ENCODE assay signal across 13 mouse cellular contexts in the genomic region with DNA sequence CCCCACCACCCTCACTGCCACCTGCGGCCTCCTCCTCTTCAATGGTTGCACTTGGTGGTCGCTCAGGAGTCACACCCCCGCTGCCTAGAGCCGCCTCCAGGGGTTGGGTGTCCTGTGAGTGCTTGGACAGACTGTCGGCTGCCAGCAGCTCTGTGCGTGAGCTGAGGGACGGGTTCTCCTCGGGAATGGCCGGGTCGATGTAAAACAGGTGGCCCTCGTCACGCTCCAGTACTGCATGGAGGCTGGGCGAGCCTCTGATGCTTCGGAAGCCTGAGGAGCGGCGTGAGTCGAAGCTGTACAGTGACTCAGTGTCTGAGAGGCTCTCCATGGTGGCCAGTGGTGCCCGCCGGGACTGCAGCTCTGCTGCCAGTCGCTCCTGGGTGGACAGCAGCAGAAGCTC. TPM values are rescaled to one million over a fixed set of nuclear protein-coding genes. Genes with fewer than 3 reads are reported as not detected.
A peak's percentile ranks its signal among the peaks of the same experiment; 100 is the strongest.
DNase-seq lines count a peak whose midpoint lies in the region; ATAC-seq lines count a peak whose summit lies in the region.
"Had no signal": no experiment of that assay in that cellular context is flagged by ENCODE, and none has a peak within 500 bp of the region (broad histone marks: within the 10 kb centered on the region; RNA-seq: fewer than 3 reads in every experiment).

No protein-coding gene starts in this region.

- peaks cover 25% of the 10 kb centered on the region for H3K4me1 ChIP-seq in kidney, embryonic 15.5 days
- H3K4me1 ChIP-seq in embryonic facial prominence, embryonic 14.5 days (ENCODE audit: control insufficient read depth, insufficient read depth, low read length) = no peaks in the 10 kb centered on the region
- no peaks in the 10 kb centered on the region for H3K4me1 ChIP-seq in hindbrain, embryonic 16.5 days (ENCODE audit: control insufficient read depth, insufficient read depth, low read depth, low read length)
- H3K4me1 ChIP-seq: hindbrain, embryonic 15.5 days had no signal

- peak; percentile 84 for ATAC-seq in kidney, embryonic 15.5 days (replicated peaks; ENCODE audit: low FRiP score)
- ATAC-seq in embryonic facial prominence, embryonic 14.5 days (ENCODE audit: low read depth) = peak; percentile 23; the same call in 1 of the 2 replicates
- ATAC-seq in hindbrain, embryonic 16.5 days = no peak

- no peak for DNase-seq in kidney, adult 9 months
- DNase-seq in embryo, embryonic 10.5 days (ENCODE audit: low spot score) = peak; percentile 43
- DNase-seq in embryonic facial prominence, embryonic 14.5 days (ENCODE audit: low spot score) = no peak
- DNase-seq in lung, postnatal 14 days = peak; percentile 24
- DNase-seq in cerebellum, postnatal 25 days = no peak
- DNase-seq: cerebellum, adult 8-10 months; layer of hippocampus, postnatal 36 days; thymus, postnatal 25 days had no signal

- no peaks in the 10 kb centered on the region for H3K36me3 ChIP-seq in kidney, embryonic 15.5 days
- 0 out of 2 replicates have a peak, but pooled peaks cover 3% of the 10 kb centered on the region for H3K36me3 ChIP-seq in embryonic facial prominence, embryonic 14.5 days (ENCODE audit: control insufficient read depth, insufficient read depth, low read length)
- peaks cover 17% of the 10 kb centered on the region for H3K36me3 ChIP-seq in hindbrain, embryonic 16.5 days (ENCODE audit: control insufficient read depth, insufficient read depth, low read length)

- H3K4me2 ChIP-seq in kidney, embryonic 15.5 days = peak overlapping the region; percentile 33
- no peak overlapping the region for H3K4me2 ChIP-seq in embryonic facial prominence, embryonic 14.5 days (ENCODE audit: low read depth, low read length)
- no peak overlapping the region for H3K4me2 ChIP-seq in hindbrain, embryonic 16.5 days (ENCODE audit: low read length)
- H3K4me2 ChIP-seq: hindbrain, embryonic 15.5 days; liver, embryonic 11.5 days; midbrain, embryonic 12.5 days had no signal

- WGBS in kidney, embryonic 15.5 days = 20% methylated on average over 20 of the region's 20 CpGs
- 42% methylated on average over 19 of the region's 20 CpGs for WGBS in embryonic facial prominence, embryonic 14.5 days
- WGBS in hindbrain, embryonic 16.5 days = 60% methylated on average over 20 of the region's 20 CpGs

- no peak overlapping the region for H3K4me3 ChIP-seq in kidney, embryonic 15.5 days (replicated peaks)
- H3K4me3 ChIP-seq in embryonic facial prominence, embryonic 14.5 days (ENCODE audit: low read depth, low read length) = no peak overlapping the region
- H3K4me3 ChIP-seq in hindbrain, embryonic 16.5 days (ENCODE audit: low read length) = no peak overlapping the region
- H3K4me3 ChIP-seq: hindbrain, embryonic 15.5 days; midbrain, embryonic 12.5 days had no signal

- peak overlapping the region; percentile 62 for H3K27ac ChIP-seq in kidney, embryonic 15.5 days
- no peak overlapping the region for H3K27ac ChIP-seq in embryonic facial prominence, embryonic 14.5 days (replicated peaks; ENCODE audit: low read depth, low read length)
- no peak overlapping the region for H3K27ac ChIP-seq in hindbrain, embryonic 16.5 days (ENCODE audit: low read depth, low read length)
- H3K27ac ChIP-seq: hindbrain, embryonic 15.5 days; midbrain, embryonic 12.5 days had no signal

- no peaks in the 10 kb centered on the region for H3K9me3 ChIP-seq in kidney, embryonic 15.5 days (replicated peaks)
- no peaks in the 10 kb centered on the region for H3K9me3 ChIP-seq in embryonic facial prominence, embryonic 14.5 days (ENCODE audit: control insufficient read depth, low read length)
- H3K9me3 ChIP-seq in hindbrain, embryonic 16.5 days (ENCODE audit: control insufficient read depth, low read length) = no peaks in the 10 kb centered on the region
- H3K9me3 ChIP-seq: hindbrain, embryonic 15.5 days; midbrain, embryonic 12.5 days had no signal

- H3K27me3 ChIP-seq in kidney, embryonic 15.5 days = no peaks in the 10 kb centered on the region
- no peaks in the 10 kb centered on the region for H3K27me3 ChIP-seq in embryonic facial prominence, embryonic 14.5 days (replicated peaks; ENCODE audit: control insufficient read depth, insufficient read depth, low read length)
- H3K27me3 ChIP-seq in hindbrain, embryonic 16.5 days (replicated peaks; ENCODE audit: control insufficient read depth, insufficient read depth, low read length) = no peaks in the 10 kb centered on the region

- H3K9ac ChIP-seq in kidney, embryonic 15.5 days = no peak overlapping the region
- H3K9ac ChIP-seq in embryonic facial prominence, embryonic 14.5 days (ENCODE audit: low read depth, low read length) = no peak overlapping the region
- no peak overlapping the region for H3K9ac ChIP-seq in hindbrain, embryonic 16.5 days (ENCODE audit: low read depth, low read length)
- H3K9ac ChIP-seq: hindbrain, embryonic 15.5 days; midbrain, embryonic 12.5 days had no signal

RNA-seq across cellular contexts. Expression of a gene that starts 7.6 kb away (rescaled TPM):
- polyA plus RNA-seq in kidney, embryonic 15.5 days (2015; fragmentation: Nextera tagmentation; extraction: Ambion mirVana) = 3.3 and 4.2 TPM in 2 replicates
- 0.87 and 0.96 TPM in 2 replicates for polyA plus RNA-seq in embryonic facial prominence, embryonic 14.5 days (2014; fragmentation: Nextera tagmentation; extraction: Ambion mirVana)
- 0.95 and 1.1 TPM in 2 replicates for polyA plus RNA-seq in hindbrain, embryonic 16.5 days (2015; fragmentation: Nextera tagmentation; extraction: Ambion mirVana)

RNA-seq across cellular contexts. Expression of a gene that starts 44.2 kb away (rescaled TPM):
- 109 and 111 TPM in 2 replicates for polyA plus RNA-seq in kidney, embryonic 15.5 days (2015; fragmentation: Nextera tagmentation; extraction: Ambion mirVana)
- 52.7 and 63.0 TPM in 2 replicates for polyA plus RNA-seq in embryonic facial prominence, embryonic 14.5 days (2014; fragmentation: Nextera tagmentation; extraction: Ambion mirVana)
- polyA plus RNA-seq in hindbrain, embryonic 16.5 days (2015; fragmentation: Nextera tagmentation; extraction: Ambion mirVana) = 27.6 and 29.4 TPM in 2 replicates

RNA-seq across cellular contexts. Expression of a gene that starts 44.3 kb away (rescaled TPM):
- polyA plus RNA-seq in kidney, embryonic 15.5 days (2015; fragmentation: Nextera tagmentation; extraction: Ambion mirVana) = 477 and 511 TPM in 2 replicates
- polyA plus RNA-seq in embryonic facial prominence, embryonic 14.5 days (2014; fragmentation: Nextera tagmentation; extraction: Ambion mirVana) = 482 and 563 TPM in 2 replicates
- 281 and 311 TPM in 2 replicates for polyA plus RNA-seq in hindbrain, embryonic 16.5 days (2015; fragmentation: Nextera tagmentation; extraction: Ambion mirVana)

RNA-seq across cellular contexts. Expression of a gene that starts 56.5 kb away (rescaled TPM):
- 3.1 and 3.7 TPM in 2 replicates for polyA plus RNA-seq in kidney, embryonic 15.5 days (2015; fragmentation: Nextera tagmentation; extraction: Ambion mirVana)
- 2.8 and 2.9 TPM in 2 replicates for polyA plus RNA-seq in embryonic facial prominence, embryonic 14.5 days (2014; fragmentation: Nextera tagmentation; extraction: Ambion mirVana)
- 11.5 and 14.3 TPM in 2 replicates for polyA plus RNA-seq in hindbrain, embryonic 16.5 days (2015; fragmentation: Nextera tagmentation; extraction: Ambion mirVana)

Comparison
In these comparisons a context has a peak if more than half of its experiments do, and no peak if none do; other contexts are left out.
1. DNase-seq: peak in embryo, embryonic 10.5 days (single experiment) and lung, postnatal 14 days (single experiment); none in kidney, adult 9 months (single experiment), embryonic facial prominence, embryonic 14.5 days (single experiment) and cerebellum, postnatal 25 days (0 of 2).